Mouse (Mus musculus) kidney, embryonic 14.5 days (tissue): ENCODE results near the gene Grik3. TPM values are rescaled to one million over a fixed set of nuclear protein-coding genes. Genes with fewer than 3 reads are reported as not detected.

Experiments
- ATAC-seq: fragments of 200-750 bp; cut with Nextera tagmentation; 2 replicates; pipeline ENCODE4 v1.8.0; 2017; ENCODE audit warnings: moderate number of reproducible peaks, mild to moderate bottlenecking, moderate TSS enrichment, moderate library complexity; ENCODE audit not compliant: low FRiP score, low TSS enrichment
- H3K27ac ChIP-seq: fragments of 300-500 bp; sonication (generic); 2 replicates; pipeline ENCODE4 v1.5.1; 2014; ENCODE audit warnings: low read depth, mild to moderate bottlenecking, low read length, moderate library complexity, mixed read lengths
- H3K27me3 ChIP-seq: fragments of 300-500 bp; sonication (generic); 2 replicates; pipeline ENCODE4 v1.6.1; 2014; ENCODE audit warnings: mild to moderate bottlenecking, low read length; ENCODE audit not compliant: control insufficient read depth, insufficient read depth
- H3K36me3 ChIP-seq: fragments of 300-500 bp; sonication (generic); 2 replicates; pipeline ENCODE4 v1.6.1; 2014; ENCODE audit warnings: low read length, mixed read lengths; ENCODE audit not compliant: control insufficient read depth, insufficient read depth
- H3K4me1 ChIP-seq: fragments of 300-500 bp; sonication (generic); 2 replicates; pipeline ENCODE4 v1.6.1; 2014; ENCODE audit warnings: low read length, mixed read lengths; ENCODE audit not compliant: control insufficient read depth, insufficient read depth
- H3K4me2 ChIP-seq: fragments of 300-500 bp; sonication (generic); replicated peaks from 2 replicates; pipeline ENCODE4 v1.6.1; 2014; ENCODE audit warnings: low read depth, mild to moderate bottlenecking, low read length
- H3K4me3 ChIP-seq: fragments of 300-500 bp; sonication (generic); 2 replicates; pipeline ENCODE4 v1.5.1; 2014; ENCODE audit warnings: mild to moderate bottlenecking, low read length
- H3K9ac ChIP-seq: fragments of 300-500 bp; sonication (generic); 2 replicates; pipeline ENCODE4 v1.6.1; 2014; ENCODE audit warnings: low read depth, mild to moderate bottlenecking, low read length, moderate library complexity
- H3K9me3 ChIP-seq: fragments of 300-500 bp; sonication (generic); 2 replicates; pipeline ENCODE4 v1.6.1; 2016; ENCODE audit warnings: low read length; ENCODE audit not compliant: control insufficient read depth
- WGBS: fragments of 180-500 bp; shearing (Covaris S2); extraction: QIAGEN DNeasy Blood & Tissue Kit; methylation state at CpG from one replicate; pipeline ENCODE4 v1.1.7; 2014; 5-methylcytosine and 5-hydroxymethylcytosine counted together
- polyA plus RNA-seq: library from polyadenylated mRNA; unstranded; fragments of >200 nt; fragmentation: Nextera tagmentation; extraction: Ambion mirVana; gene quantifications from 2 replicates; pipeline ENCODE4 v1.2.1, GENCODE M21; 2014

The Grik3 gene
- polyA plus RNA-seq, 1 experiment from 2014 or later: 0.14 TPM

GRCm38 (mm10) chr4:125488796-125489637 lies 1.5 kb upstream of the Grik3 start:
- H3K27me3 ChIP-seq: peaks cover 100% of the 10 kb centered on the region
- ATAC-seq: no peak
- WGBS: 2% methylated on average over 26 of the region's 26 CpGs
- H3K4me1 ChIP-seq: peaks cover 14% of the 10 kb centered on the region
- no peak overlapping the region for H3K27ac ChIP-seq
- H3K36me3 ChIP-seq: no peaks in the 10 kb centered on the region
- no peak overlapping the region for H3K4me3 ChIP-seq
- no peaks in the 10 kb centered on the region for H3K9me3 ChIP-seq
- H3K9ac ChIP-seq: no peak overlapping the region
- H3K4me2 ChIP-seq: no peak overlapping the region

- Histone ChIP-seq H3K27me3 (peaks cover 99% of the 10 kb centered on the region), H3K4me1 (peaks cover 14% of the 10 kb centered on the region), H3K9me3 (no peaks in the 10 kb centered on the region), H3K9ac (no peak overlapping the region), H3K36me3 (no peaks in the 10 kb centered on the region), H3K27ac (no peak overlapping the region), H3K4me2 (peak overlapping the region; percentile 56), H3K4me3 (peak overlapping the region; percentile 32)
- ATAC-seq: peak; percentile 79; the same call in 1 of the 2 replicates
- under 1% methylated on average over 29 of the region's 81 CpGs for WGBS
Observed at GRCm38 (mm10) chr4:125489901-125490590, 454 bp upstream of the Grik3 start.

- under 1% methylated on average over 42 of the region's 42 CpGs for WGBS
- Histone ChIP-seq H3K27me3 (peaks cover 99% of the 10 kb centered on the region), H3K9ac (no peak overlapping the region), H3K4me1 (peaks cover 14% of the 10 kb centered on the region), H3K4me3 (peak overlapping the region; percentile 32), H3K4me2 (peak overlapping the region; percentile 56), H3K27ac (no peak overlapping the region), H3K9me3 (no peaks in the 10 kb centered on the region), H3K36me3 (no peaks in the 10 kb centered on the region)
- ATAC-seq: no peak
Observed at GRCm38 (mm10) chr4:125491505-125492121, 1.1 kb downstream of the Grik3 start.

GRCm38 (mm10) chr4:125492122-125492505 lies 1.6 kb downstream of the Grik3 start:
- Histone ChIP-seq H3K4me3 (peak overlapping the region; percentile 32; the same call in 1 of the 2 replicates), H3K9ac (no peak overlapping the region), H3K4me2 (no peak overlapping the region), H3K36me3 (no peaks in the 10 kb centered on the region), H3K9me3 (no peaks in the 10 kb centered on the region), H3K27me3 (peaks cover 98% of the 10 kb centered on the region), H3K4me1 (peaks cover 14% of the 10 kb centered on the region), H3K27ac (no peak overlapping the region)
- no peak for ATAC-seq
- WGBS: 13% methylated on average over 9 of the region's 9 CpGs

GRCm38 (mm10) chr4:125492706-125493105 lies 2.2 kb downstream of the Grik3 start:
- WGBS: 22% methylated on average over 9 of the region's 9 CpGs

GRCm38 (mm10) chr4:125493124-125493523 lies 2.6 kb downstream of the Grik3 start:
- Histone ChIP-seq H3K4me2 (no peak overlapping the region), H3K36me3 (no peaks in the 10 kb centered on the region), H3K9ac (no peak overlapping the region), H3K9me3 (no peaks in the 10 kb centered on the region), H3K4me1 (peaks cover 14% of the 10 kb centered on the region), H3K27me3 (peaks cover 98% of the 10 kb centered on the region), H3K27ac (no peak overlapping the region), H3K4me3 (no peak overlapping the region)
- no peak for ATAC-seq
- 6% methylated on average over 8 of the region's 8 CpGs for WGBS

More at GRCm38 (mm10) chr4:125492706-125493105, 2.2 kb downstream of the Grik3 start:
- Histone ChIP-seq H3K9ac (no peak overlapping the region), H3K4me2 (no peak overlapping the region), H3K4me1 (peaks cover 14% of the 10 kb centered on the region), H3K27me3 (peaks cover 98% of the 10 kb centered on the region), H3K9me3 (no peaks in the 10 kb centered on the region), H3K4me3 (no peak overlapping the region), H3K27ac (no peak overlapping the region), H3K36me3 (no peaks in the 10 kb centered on the region)
- ATAC-seq: no peak

GRCm38 (mm10) chr4:125495477-125495876 lies 5.0 kb downstream of the Grik3 start:
- WGBS: 28% methylated on average over 8 of the region's 8 CpGs
- H3K4me1 ChIP-seq: peaks cover 5% of the 10 kb centered on the region; the same call in 1 of the 2 replicates
- ATAC-seq: no peak

GRCm38 (mm10) chr4:125497001-125497400 lies 6.5 kb downstream of the Grik3 start:
- H3K9ac ChIP-seq: no peak overlapping the region
- no peak overlapping the region for H3K4me3 ChIP-seq
- H3K27me3 ChIP-seq: peaks cover 78% of the 10 kb centered on the region
- no peaks in the 10 kb centered on the region for H3K9me3 ChIP-seq
- 5% methylated on average over 1 of the region's 1 CpGs for WGBS
- no peak overlapping the region for H3K27ac ChIP-seq
- H3K4me2 ChIP-seq: no peak overlapping the region
- no peak for ATAC-seq
- H3K36me3 ChIP-seq: no peaks in the 10 kb centered on the region
- H3K4me1 ChIP-seq: no peaks in the 10 kb centered on the region

More at GRCm38 (mm10) chr4:125495477-125495876, 5.0 kb downstream of the Grik3 start:
- Histone ChIP-seq H3K27me3 (peaks cover 94% of the 10 kb centered on the region), H3K27ac (no peak overlapping the region), H3K9ac (no peak overlapping the region), H3K36me3 (no peaks in the 10 kb centered on the region), H3K4me3 (no peak overlapping the region), H3K4me2 (no peak overlapping the region), H3K9me3 (no peaks in the 10 kb centered on the region)
